In genomic region chr11:46734617-46735016, GRCm38 (mm10) we compare ENCODE assay signal across 21 mouse cellular contexts. TPM values are rescaled to one million over a fixed set of nuclear protein-coding genes. Genes with fewer than 3 reads are reported as not detected.
"Had no signal": no experiment of that assay in that cellular context is flagged by ENCODE, and none has a peak within 500 bp of the region (broad histone marks: within the 10 kb centered on the region; RNA-seq: fewer than 3 reads in every experiment).

No protein-coding gene starts in this region.

- ATAC-seq: lung, postnatal 0 days; midbrain, embryonic 13.5 days; midbrain, embryonic 15.5 days had no signal

- DNase-seq: lung, postnatal 14 days; lung, postnatal 36 days; right cerebral cortex, postnatal 14 days; thymus, adult 2 months; thymus, postnatal 25 days; thymus, postnatal 4 days had no signal

- H3K4me3 ChIP-seq: lung, embryonic 15.5 days; megakaryocyte, embryonic 14.5 days; midbrain, embryonic 13.5 days; midbrain, embryonic 15.5 days; neural tube, embryonic 12.5 days; stomach, embryonic 15.5 days had no signal

- H3K27ac ChIP-seq: lung, embryonic 15.5 days; macrophage; midbrain, embryonic 13.5 days; midbrain, embryonic 15.5 days; neural tube, embryonic 12.5 days; stomach, embryonic 15.5 days; stomach, postnatal 0 days had no signal

- H3K36me3 ChIP-seq: lung, embryonic 15.5 days; midbrain, embryonic 13.5 days; midbrain, embryonic 15.5 days; neural tube, embryonic 12.5 days; stomach, embryonic 15.5 days had no signal

- H3K4me2 ChIP-seq: lung, embryonic 15.5 days; midbrain, embryonic 11.5 days; midbrain, embryonic 13.5 days; midbrain, embryonic 15.5 days; neural tube, embryonic 12.5 days; stomach, embryonic 15.5 days had no signal

- H3K4me1 ChIP-seq: lung, embryonic 15.5 days; megakaryocyte, embryonic 14.5 days; midbrain, embryonic 13.5 days; midbrain, embryonic 15.5 days; neural tube, embryonic 12.5 days; stomach, embryonic 15.5 days had no signal

- H3K27me3 ChIP-seq: lung, embryonic 15.5 days; megakaryocyte, embryonic 14.5 days; midbrain, embryonic 13.5 days; midbrain, embryonic 15.5 days; neural tube, embryonic 12.5 days; stomach, embryonic 15.5 days had no signal

- H3K9me3 ChIP-seq: lung, embryonic 15.5 days; megakaryocyte, embryonic 14.5 days; midbrain, embryonic 13.5 days; midbrain, embryonic 15.5 days; neural tube, embryonic 12.5 days; stomach, embryonic 15.5 days had no signal

- H3K9ac ChIP-seq: lung, embryonic 15.5 days; midbrain, embryonic 13.5 days; midbrain, embryonic 15.5 days; neural tube, embryonic 12.5 days; stomach, embryonic 15.5 days had no signal

RNA-seq across cellular contexts. Expression of gene Havcr1, which starts 0.3 kb away (rescaled TPM):
- total RNA-seq: midbrain, postnatal 0 days; neutrophil, adult 5-6 weeks had no signal
- polyA plus RNA-seq: midbrain, embryonic 11.5 days; midbrain, embryonic 13.5 days; midbrain, embryonic 15.5 days; midbrain, postnatal 0 days; neural tube, embryonic 12.5 days; neural tube, embryonic 14.5 days; stomach, embryonic 15.5 days; stomach, postnatal 0 days had no signal

RNA-seq across cellular contexts. Expression of gene Timd2, which starts 27.8 kb away (rescaled TPM):
- total RNA-seq: megakaryocyte progenitor cell, adult 5-6 weeks; midbrain, postnatal 0 days; neutrophil, adult 5-6 weeks had no signal
- polyA plus RNA-seq: lung, embryonic 15.5 days; macrophage; midbrain, postnatal 0 days; neural tube, embryonic 12.5 days; neural tube, embryonic 14.5 days; stomach, postnatal 0 days; urinary bladder, adult 2 months had no signal
